Mouse (Mus musculus) neutrophil, adult 65 days (primary cell): ENCODE results near the gene Ckap5. TPM values are rescaled to one million over a fixed set of nuclear protein-coding genes. Genes with fewer than 3 reads are reported as not detected.

Experiments
- total RNA-seq: library from RNA; stranded (reverse); gene quantifications from 2 replicates; pipeline ENCODE4 v1.2.4, GENCODE M21; 2023

The Ckap5 gene
- total RNA-seq = 41.0 and 51.5 TPM in 2 replicates

GRCm38 (mm10) chr2:91526294-91527146, at the start of gene Ckap5:
Ckap5 (plus strand) TSS chr2:91526762.

GRCm38 (mm10) chr2:91636229-91636628, 109.7 kb downstream of the Ckap5 start, which contains the start of gene F2:
F2 (minus strand) TSS chr2:91636414.

GRCm38 (mm10) chr2:91649553-91650359, 123.2 kb downstream of the Ckap5 start, which contains the start of the genes Zfp408 and Arhgap1:
Zfp408 (minus strand) TSS chr2:91649791.
Arhgap1 (plus strand) TSS chr2:91649860.

Other genes with a start within 250 kb of the Ckap5 start
- gene 1110051M20Rik, start 82.1 kb upstream of the Ckap5 start, total RNA-seq = 2.7 and 5.2 TPM in 2 replicates
- gene Lrp4, start 69.3 kb upstream of the Ckap5 start, total RNA-seq = 4.1 and 6.5 TPM in 2 replicates
- 0.13 TPM in 1 of 2 replicates, not detected in the other for gene F2, start 109.7 kb downstream of the Ckap5 start, total RNA-seq
- gene Zfp408, start 123.0 kb downstream of the Ckap5 start, total RNA-seq = 20.0 and 28.2 TPM in 2 replicates
- gene Arhgap1, start 123.1 kb downstream of the Ckap5 start, total RNA-seq = 86.6 and 101 TPM in 2 replicates
- gene Atg13, start 183.8 kb downstream of the Ckap5 start, total RNA-seq = 29.4 and 45.6 TPM in 2 replicates
- 2.7 and 3.4 TPM in 2 replicates for gene Harbi1, start 184.1 kb downstream of the Ckap5 start, total RNA-seq
- gene Ambra1, start 203.4 kb downstream of the Ckap5 start, total RNA-seq = 30.6 and 43.0 TPM in 2 replicates